In genomic region chr5:116894575-116894974, GRCm38 (mm10) we compare ENCODE assay signal across 12 mouse cellular contexts.
A peak's percentile ranks its signal among the peaks of the same experiment; 100 is the strongest.
DNase-seq lines count a peak whose midpoint lies in the region; ATAC-seq and TF ChIP-seq lines count a peak whose summit lies in the region.
"Had no signal": no experiment of that assay in that cellular context is flagged by ENCODE, and none has a peak within 500 bp of the region (broad histone marks: within the 10 kb centered on the region; RNA-seq: fewer than 3 reads in every experiment).

No protein-coding gene starts in this region.

- H3K27me3 ChIP-seq in midbrain, embryonic 15.5 days (replicated peaks), result no peaks in the 10 kb centered on the region
- H3K27me3 ChIP-seq: hindbrain, embryonic 15.5 days; liver, embryonic 13.5 days had no signal

- H3K27ac ChIP-seq in layer of hippocampus, adult 2 months, result no peak overlapping the region; the same call in 1 of the 2 replicates
- peak overlapping the region; percentile 72; the same call in 1 of the 2 replicates for H3K27ac ChIP-seq in midbrain, embryonic 15.5 days
- H3K27ac ChIP-seq: embryonic facial prominence, embryonic 10.5 days; liver, embryonic 13.5 days had no signal

- no peak overlapping the region for H3K9ac ChIP-seq in midbrain, embryonic 15.5 days
- H3K9ac ChIP-seq: hindbrain, embryonic 15.5 days; liver, embryonic 13.5 days had no signal

- DNase-seq in cerebellum, adult 9-10 months, result peak; percentile 8
- DNase-seq in layer of hippocampus, adult 2 months (ENCODE audit: low spot score in 2 of 2), result peak in 1 of 2 experiments; percentile 20
- no peak for DNase-seq in layer of hippocampus, postnatal 36 days
- DNase-seq in NIH3T3 (ENCODE audit: low read depth), result peak; percentile 14
- DNase-seq in right cerebral cortex, postnatal 14 days, result no peak
- no peak for DNase-seq in spleen, adult 18-20 months
- DNase-seq: gastrocnemius, postnatal 14 days; liver, embryonic 13.5 days had no signal

- ATAC-seq in cerebellum, adult (ENCODE audit: insufficient number of reproducible peaks, low FRiP score, low TSS enrichment), result no peak
- no peak for ATAC-seq in midbrain, embryonic 15.5 days (replicated peaks)

- peaks cover 6% of the 10 kb centered on the region for H3K4me1 ChIP-seq in midbrain, embryonic 15.5 days
- H3K4me1 ChIP-seq: embryonic facial prominence, embryonic 10.5 days; liver, embryonic 13.5 days had no signal

- peak; percentile 70 for TF ChIP-seq CTCF in layer of hippocampus, adult 2 months (conservative IDR thresholded peaks at IDR 0.05)

- H3K4me2 ChIP-seq in midbrain, embryonic 15.5 days, result no peak overlapping the region
- H3K4me2 ChIP-seq: liver, embryonic 13.5 days had no signal

- no peaks in the 10 kb centered on the region for H3K36me3 ChIP-seq in midbrain, embryonic 15.5 days (replicated peaks)
- H3K36me3 ChIP-seq: embryonic facial prominence, embryonic 10.5 days; hindbrain, embryonic 15.5 days; liver, embryonic 13.5 days had no signal

- no peak overlapping the region for H3K4me3 ChIP-seq in layer of hippocampus, adult 2 months
- no peak overlapping the region for H3K4me3 ChIP-seq in midbrain, embryonic 15.5 days
- H3K4me3 ChIP-seq: embryonic facial prominence, embryonic 10.5 days; hindbrain, embryonic 15.5 days; liver, embryonic 13.5 days had no signal

- 77% methylated on average over 6 of the region's 6 CpGs for WGBS in midbrain, embryonic 15.5 days

- H3K9me3 ChIP-seq in midbrain, embryonic 15.5 days, result no peaks in the 10 kb centered on the region
- H3K9me3 ChIP-seq: embryonic facial prominence, embryonic 10.5 days; hindbrain, embryonic 15.5 days had no signal

Comparison
In these comparisons a context has a peak if more than half of its experiments do, and no peak if none do; other contexts are left out.
1. DNase-seq: peak in cerebellum, adult 9-10 months (single experiment) and NIH3T3 (single experiment); none in layer of hippocampus, postnatal 36 days (0 of 2), right cerebral cortex, postnatal 14 days (single experiment) and spleen, adult 18-20 months (0 of 2).